Mouse (Mus musculus) macrophage (primary cell): ENCODE measurements around the gene Olfr646. TPM values are rescaled to one million over a fixed set of nuclear protein-coding genes. Genes with fewer than 3 reads are reported as not detected.

ENCODE experiments used
- H3K27ac ChIP-seq: fragments of 350-480 bp; formaldehyde crosslinking; 2 replicates; pipeline ENCODE4 v1.9.0; 2021
- H3K36me3 ChIP-seq: fragments of 350-480 bp; formaldehyde crosslinking; 2 replicates; pipeline ENCODE4 v1.9.0; 2021; ENCODE audit errors: inconsistent target
- H3K4me3 ChIP-seq: fragments of 350-480 bp; formaldehyde crosslinking; 2 replicates; pipeline ENCODE4 v1.9.0; 2021; ENCODE audit errors: inconsistent target
- H3K79me2 ChIP-seq: fragments of 350-480 bp; formaldehyde crosslinking; 2 replicates; pipeline ENCODE4 v1.9.0; 2021; ENCODE audit errors: inconsistent target
- WGBS: methylation state at CpG from one replicate; pipeline ENCODE4 v1.1.7; 2026; ENCODE audit warnings: inconsistent platforms; ENCODE audit not compliant: missing documents; 5-methylcytosine and 5-hydroxymethylcytosine counted together
- polyA plus RNA-seq: library from polyadenylated mRNA; stranded (reverse); fragments of 250-400 nt; gene quantifications from 3 replicates; pipeline ENCODE4 v1.2.4, GENCODE M21; 2018; ENCODE audit warnings: inconsistent platforms
- total RNA-seq, 78 experiments: library from RNA; depleted of rRNA; stranded (reverse); fragments of 250-400 nt; gene quantifications; 1 replicate in 9 of 78; 2 replicates in 24 of 78; 3 replicates in 43 of 78; 4 replicates in 2 of 78; pipeline ENCODE4 v1.2.4; 2018; ENCODE audit warnings: inconsistent platforms in 56 of 78

Gene Olfr646
- total RNA-seq (2018; cell fraction: chromatin; rRNA removed) = not detected
- not detected for total RNA-seq (2018; cell fraction: cytosol; rRNA removed)
- total RNA-seq (2018; cell fraction: nucleus; rRNA removed) = not detected
- not detected in 3 replicates for polyA plus RNA-seq

DNA sequence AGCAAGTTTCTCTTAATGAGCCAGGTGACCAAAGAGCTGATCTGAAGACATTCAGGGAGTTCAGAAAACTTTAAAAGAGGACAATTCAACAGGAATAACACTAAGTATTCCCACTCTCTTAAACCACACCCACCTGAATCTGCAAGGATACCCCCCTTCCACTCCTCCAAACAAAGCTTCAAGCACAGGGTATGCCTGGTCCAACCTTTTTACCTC is at the start of gene Olfr646:
TSS of gene Olfr646 (plus strand) at position 117 of the 216 bp plus-strand sequence.
- no peaks in the 10 kb centered on the region for H3K79me2 ChIP-seq
- no peak within 1 kb of the TSS for H3K27ac ChIP-seq
- H3K4me3 ChIP-seq = no peak within 1 kb of the TSS
- H3K36me3 ChIP-seq = no peaks in the 10 kb centered on the region

GRCm38 (mm10) chr7:104059215-104059614 is 45.5 kb upstream of the Olfr646 start:
- 100% methylated on average over 1 of the region's 1 CpGs for WGBS
- no peak overlapping the region for H3K4me3 ChIP-seq

DNA sequence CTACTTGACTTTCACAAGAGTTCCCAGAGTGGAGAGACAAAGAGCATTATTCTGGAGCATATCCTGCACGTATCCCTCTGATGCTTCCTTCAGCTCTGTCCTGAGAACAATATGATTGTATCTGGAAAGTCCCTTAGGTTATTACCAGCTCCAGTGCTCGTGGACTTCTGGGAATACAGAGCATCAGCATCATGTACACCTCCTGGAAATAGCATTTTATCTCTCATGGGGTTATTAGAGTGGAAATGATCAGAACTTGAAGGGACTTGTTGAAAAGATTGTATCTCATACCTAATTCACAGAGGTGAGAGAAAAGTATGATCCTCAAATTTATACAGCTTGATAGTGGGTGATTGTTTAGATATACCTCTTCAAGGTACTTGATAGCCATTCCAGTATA is 43.3 kb upstream of the Olfr646 start, which contains the start of gene 4930516K23Rik:
TSS of gene 4930516K23Rik (minus strand) at position 101 of the 400 bp plus-strand sequence.
- no peak within 1 kb of the TSS for H3K4me3 ChIP-seq
- WGBS = 79% methylated on average over 2 of the region's 2 CpGs
- no peaks in the 10 kb centered on the region for H3K36me3 ChIP-seq
- H3K79me2 ChIP-seq = no peaks in the 10 kb centered on the region
- no peak within 1 kb of the TSS for H3K27ac ChIP-seq

More at GRCm38 (mm10) chr7:104059215-104059614, 45.5 kb upstream of the Olfr646 start:
- H3K27ac ChIP-seq = no peak overlapping the region
- H3K36me3 ChIP-seq = no peaks in the 10 kb centered on the region
- H3K79me2 ChIP-seq = no peaks in the 10 kb centered on the region

GRCm38 (mm10) chr7:104071769-104072168 is 32.9 kb upstream of the Olfr646 start, which contains the start of gene Olfr644:
TSS of gene Olfr644 (minus strand) at chr7:104071869.
- H3K79me2 ChIP-seq = no peaks in the 10 kb centered on the region
- no peak within 1 kb of the TSS for H3K27ac ChIP-seq
- no peaks in the 10 kb centered on the region for H3K36me3 ChIP-seq
- H3K4me3 ChIP-seq = no peak within 1 kb of the TSS
- WGBS = 90% methylated on average over 2 of the region's 2 CpGs

DNA sequence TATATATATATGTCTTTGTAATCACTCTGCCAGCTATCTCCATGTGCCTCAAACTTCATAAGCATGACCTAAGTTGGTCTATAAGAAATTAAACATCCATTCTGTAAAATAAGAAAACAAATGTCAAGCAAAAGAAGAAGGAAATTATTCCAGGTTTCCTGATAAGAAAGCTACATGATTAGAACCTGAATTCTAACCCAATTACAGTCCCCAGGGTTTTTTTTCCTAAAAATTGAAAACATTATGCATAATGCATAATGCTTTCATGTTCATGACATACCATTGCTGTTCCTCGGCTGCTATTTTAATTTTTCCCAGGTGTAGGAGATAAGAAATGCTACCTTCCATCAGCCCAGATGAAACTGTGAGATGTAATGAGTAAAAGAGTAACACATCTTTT is 19.3 kb upstream of the Olfr646 start, which contains the start of gene Olfr645:
TSS of gene Olfr645 (minus strand) at position 101 of the 400 bp plus-strand sequence.
- Histone ChIP-seq H3K27ac (no peak within 1 kb of the TSS), H3K36me3 (no peaks in the 10 kb centered on the region), H3K4me3 (no peak within 1 kb of the TSS), H3K79me2 (no peaks in the 10 kb centered on the region)
- 83% methylated on average over 1 of the region's 1 CpGs for WGBS

- Histone ChIP-seq H3K79me2 (no peaks in the 10 kb centered on the region), H3K27ac (no peak overlapping the region), H3K4me3 (no peak overlapping the region), H3K36me3 (no peaks in the 10 kb centered on the region)
- 33% methylated on average over 3 of the region's 4 CpGs for WGBS
Observed at GRCm38 (mm10) chr7:104103913-104104756, 538 bp upstream of the Olfr646 start.

DNA sequence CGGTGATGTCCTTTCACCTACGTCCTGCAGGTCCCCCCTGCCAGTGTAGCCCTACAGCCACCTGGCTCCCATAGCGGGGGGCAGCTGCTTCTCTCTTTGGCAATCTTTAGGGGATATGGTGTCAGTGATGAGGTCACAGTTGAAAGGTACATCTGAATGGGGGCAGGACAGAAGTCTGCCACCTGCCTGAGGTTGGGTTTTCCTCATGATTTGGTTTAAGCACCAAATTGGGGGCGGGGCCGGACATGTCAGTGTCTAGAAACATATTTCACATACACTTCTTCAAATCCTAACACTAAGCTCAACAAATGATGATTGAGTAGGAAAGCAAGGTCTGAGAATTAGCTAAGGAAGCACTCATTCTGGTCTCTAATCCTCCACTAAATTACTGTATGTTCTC is 25.1 kb downstream of the Olfr646 start, which contains the start of gene Ubqln5:
TSS of gene Ubqln5 (minus strand) at position 101 of the 400 bp plus-strand sequence.
- no peak within 1 kb of the TSS for H3K4me3 ChIP-seq
- no peak within 1 kb of the TSS for H3K27ac ChIP-seq
- no peaks in the 10 kb centered on the region for H3K79me2 ChIP-seq
- 89% methylated on average over 5 of the region's 5 CpGs for WGBS
- no peaks in the 10 kb centered on the region for H3K36me3 ChIP-seq

DNA sequence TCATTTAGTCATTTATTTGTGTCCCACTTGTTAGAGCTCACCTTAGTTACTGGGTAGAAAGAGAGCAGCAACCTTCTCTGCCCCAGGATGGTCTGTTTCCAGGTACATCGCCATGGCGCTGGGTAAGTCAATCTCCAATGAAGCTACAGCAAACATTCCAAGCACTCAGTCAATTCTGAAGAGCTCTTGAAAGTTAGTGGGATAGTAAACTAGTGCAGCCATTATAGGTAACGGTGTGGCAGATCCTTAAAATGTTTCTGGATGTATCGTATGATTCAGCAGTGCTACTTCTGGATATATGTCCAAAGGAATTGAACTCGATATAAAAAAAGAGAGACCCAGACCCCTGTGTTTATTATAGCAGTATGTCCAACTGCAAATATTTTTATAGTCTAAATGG is 32.6 kb downstream of the Olfr646 start, which contains the start of gene Olfr643:
TSS of gene Olfr643 (minus strand) at position 101 of the 400 bp plus-strand sequence.
- Histone ChIP-seq H3K36me3 (no peaks in the 10 kb centered on the region), H3K79me2 (no peaks in the 10 kb centered on the region), H3K4me3 (no peak within 1 kb of the TSS), H3K27ac (no peak within 1 kb of the TSS)
- 91% methylated on average over 5 of the region's 5 CpGs for WGBS

- H3K79me2 ChIP-seq = no peaks in the 10 kb centered on the region
Observed at GRCm38 (mm10) chr7:104143179-104143578, 38.5 kb downstream of the Olfr646 start, which contains the start of gene Ubqln3. TSS of gene Ubqln3 (minus strand) at chr7:104143279.

DNA sequence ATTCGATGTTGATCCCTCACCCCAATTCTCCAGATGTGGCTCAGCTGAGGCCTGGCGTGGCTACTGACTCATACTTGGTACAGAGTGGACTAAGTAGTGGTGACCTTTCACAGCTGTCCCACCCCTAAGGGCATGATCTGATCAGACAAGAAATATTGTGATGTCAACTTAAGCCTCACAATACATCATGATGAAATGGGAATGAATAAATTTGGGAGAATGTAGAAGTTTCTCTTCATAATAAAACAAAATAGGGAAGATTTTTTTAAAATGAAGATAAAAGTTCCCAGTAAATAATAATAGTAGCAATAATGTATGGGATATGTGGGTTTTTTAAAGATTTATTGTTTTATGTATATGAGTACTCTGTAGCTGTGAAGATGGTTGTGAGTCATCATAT is 45.8 kb downstream of the Olfr646 start, which contains the start of gene Ubqlnl:
TSS of gene Ubqlnl (minus strand) at position 101 of the 400 bp plus-strand sequence.
- no peak within 1 kb of the TSS for H3K27ac ChIP-seq
- no peaks in the 10 kb centered on the region for H3K36me3 ChIP-seq
- H3K4me3 ChIP-seq = no peak within 1 kb of the TSS
- WGBS = 100% methylated on average over 2 of the region's 2 CpGs
- H3K79me2 ChIP-seq = no peaks in the 10 kb centered on the region

More at GRCm38 (mm10) chr7:104143179-104143578, 38.5 kb downstream of the Olfr646 start, which contains the start of gene Ubqln3:
- no peaks in the 10 kb centered on the region for H3K36me3 ChIP-seq
- no peak within 1 kb of the TSS for H3K27ac ChIP-seq
- H3K4me3 ChIP-seq = no peak within 1 kb of the TSS
- 90% methylated on average over 3 of the region's 3 CpGs for WGBS

Other genes with a start within 250 kb of the Olfr646 start
- not detected in 3 replicates for gene Olfr66, start 218.6 kb upstream of the Olfr646 start, polyA plus RNA-seq
- gene Olfr64, start 210.4 kb upstream of the Olfr646 start, polyA plus RNA-seq = not detected in 3 replicates
- not detected in 3 replicates for gene Olfr65, start 201.4 kb upstream of the Olfr646 start, polyA plus RNA-seq
- gene Olfr631, start 176.0 kb upstream of the Olfr646 start, polyA plus RNA-seq = not detected in 3 replicates
- not detected in 3 replicates for gene Olfr632, start 170.5 kb upstream of the Olfr646 start, polyA plus RNA-seq
- not detected in 3 replicates for gene Olfr633, start 160.4 kb upstream of the Olfr646 start, polyA plus RNA-seq
- gene Olfr635, start 133.7 kb upstream of the Olfr646 start, polyA plus RNA-seq = not detected in 3 replicates
- not detected in 3 replicates for gene Olfr638, start 106.1 kb upstream of the Olfr646 start, polyA plus RNA-seq
- gene Olfr639, start 87.6 kb upstream of the Olfr646 start, polyA plus RNA-seq = not detected in 3 replicates
- gene Olfr640, start 79.3 kb upstream of the Olfr646 start, polyA plus RNA-seq = not detected in 3 replicates
- gene Olfr641, start 69.4 kb upstream of the Olfr646 start, polyA plus RNA-seq = not detected in 3 replicates
- not detected in 3 replicates for gene Olfr642, start 52.2 kb upstream of the Olfr646 start, polyA plus RNA-seq
- gene 4930516K23Rik, start 43.4 kb upstream of the Olfr646 start, polyA plus RNA-seq = not detected in 3 replicates
- not detected in 3 replicates for gene Olfr644, start 33.0 kb upstream of the Olfr646 start, polyA plus RNA-seq
- not detected in 3 replicates for gene Olfr645, start 19.4 kb upstream of the Olfr646 start, polyA plus RNA-seq
- not detected in 3 replicates for gene Ubqln5, start 25.0 kb downstream of the Olfr646 start, polyA plus RNA-seq
- gene Olfr643, start 32.5 kb downstream of the Olfr646 start, polyA plus RNA-seq = not detected in 3 replicates
- gene Ubqln3, start 38.4 kb downstream of the Olfr646 start, polyA plus RNA-seq = not detected in 3 replicates
- not detected in 3 replicates for gene Ubqlnl, start 45.7 kb downstream of the Olfr646 start, polyA plus RNA-seq
- not detected in 3 replicates for gene Olfm5, start 60.0 kb downstream of the Olfr646 start, polyA plus RNA-seq
- gene Olfr648, start 78.5 kb downstream of the Olfr646 start, polyA plus RNA-seq = not detected in 3 replicates
- gene Olfr649, start 91.1 kb downstream of the Olfr646 start, polyA plus RNA-seq = not detected in 3 replicates
- 0.53 to 1.6 TPM (median 0.83 TPM) in 3 replicates for gene Trim6, start 113.9 kb downstream of the Olfr646 start, polyA plus RNA-seq
- gene Trim34a, start 139.6 kb downstream of the Olfr646 start, polyA plus RNA-seq = 27.8 to 59.6 TPM (median 35.2 TPM) in 3 replicates
- 5.0 to 12.6 TPM (median 9.5 TPM) in 3 replicates for gene Trim5, start 183.2 kb downstream of the Olfr646 start, polyA plus RNA-seq
- gene Trim12a, start 210.6 kb downstream of the Olfr646 start, polyA plus RNA-seq = 29.2 to 58.7 TPM (median 53.4 TPM) in 3 replicates
- 0.25 to 0.33 TPM (median 0.26 TPM) in 3 replicates for gene Trim34b, start 224.6 kb downstream of the Olfr646 start, polyA plus RNA-seq
- 23.2 to 52.7 TPM (median 27.6 TPM) in 3 replicates for gene Trim12c, start 248.5 kb downstream of the Olfr646 start, polyA plus RNA-seq